Mouse (Mus musculus) Patski (cell line): ENCODE results near the gene Gm17387. TPM values are rescaled to one million over a fixed set of nuclear protein-coding genes. Genes with fewer than 3 reads are reported as not detected.

Experiments
- ATAC-seq: fragments of 100-300 bp; one replicate; pipeline ENCODE4 v1.8.0; 2021
- CTCF ChIA-PET: fragments of 350-600 bp; sonication (Branson Sonifier 250); formaldehyde crosslinking; loops from one replicate; lab custom pipeline; 2022; ENCODE audit warnings: inconsistent platforms; lab: Charles Lee
- POLR2A ChIA-PET: fragments of 350-600 bp; sonication (Branson Sonifier 250); formaldehyde crosslinking; loops from one replicate; lab custom pipeline; 2022; ENCODE audit warnings: antibody characterized with exemption, inconsistent platforms; lab: Charles Lee
- DNase-seq: peaks from one replicate; pipeline ENCODE4 v3.0.0-alpha.2; 2011; ENCODE audit warnings: low read depth, low spot score
- H3K27me3 ChIP-seq: fragments of 371-371 bp; one replicate; pipeline ENCODE4 v1.5.1; 2021
- CTCF ChIP-seq: fragments of 100-300 bp; IDR thresholded peaks from one replicate; pipeline ENCODE4 v1.5.1; 2021
- in situ Hi-C: fragments of 300-500 bp; cut with MboI; formaldehyde crosslinking; loops from 3 replicates; pipeline ENCODE4 v1.11.1; 2018; ENCODE audit warnings: low pct_unique_long_range_greater_than_20kb, mixed read lengths
- polyA plus RNA-seq: library from polyadenylated mRNA; unstranded; gene quantifications from one replicate; pipeline ENCODE4 v1.2.3, GENCODE M21; 2021

Gene Gm17387
- polyA plus RNA-seq, 1 experiment from 2014 or later, result not detected

GRCm38 (mm10) chr7:141000881-141001708, 27.8 kb upstream of the Gm17387 start:
- H3K27me3 ChIP-seq, result no peaks in the 10 kb centered on the region
- ATAC-seq (no peak), DNase-seq (no peak)
- in situ Hi-C loops, result no loop called here
- no peak for TF ChIP-seq CTCF
- POLR2A ChIA-PET, result interaction anchor here (0.6 kb wide), 1 partner anchor 893 kb away, joined by 4 read pairs; no protein-coding TSS in a partner anchor
- CTCF ChIA-PET, result no interaction called here

GRCm38 (mm10) chr7:141003248-141004010, 25.5 kb upstream of the Gm17387 start:
- no peaks in the 10 kb centered on the region for H3K27me3 ChIP-seq
- DNase-seq (no peak), ATAC-seq (no peak)
- TF ChIP-seq CTCF, result no peak
- in situ Hi-C loops, result no loop called here
- POLR2A ChIA-PET, result no interaction called here
- CTCF ChIA-PET, result no interaction called here

- no peak for TF ChIP-seq CTCF
- DNase-seq, result no peak
- no peak for ATAC-seq
- ChIA-PET POLR2A (no interaction called here), CTCF (interaction anchor here (0.8 to 1.0 kb wide), 2 partner anchors 47 to 48 kb away, joined by 3 read pairs; no protein-coding TSS in a partner anchor)
- in situ Hi-C loops, result no loop called here
- H3K27me3 ChIP-seq, result no peaks in the 10 kb centered on the region
These were observed 22.5 kb upstream of the Gm17387 start for GRCm38 (mm10) chr7:141006446-141006845.

- ATAC-seq (no peak), DNase-seq (no peak)
- CTCF ChIA-PET, result interaction anchor here (0.8 to 3.2 kb wide), 3 partner anchors 41 to 49 kb away, joined by 3 to 41 read pairs (median 3); partner anchors contain the start of gene Ifitm2
- POLR2A ChIA-PET, result no interaction called here
- in situ Hi-C loops, result no loop called here
- no peaks in the 10 kb centered on the region for H3K27me3 ChIP-seq
- no peak for TF ChIP-seq CTCF
These were observed 22.0 kb upstream of the Gm17387 start for GRCm38 (mm10) chr7:141006914-141007313.

- H3K27me3 ChIP-seq, result no peaks in the 10 kb centered on the region
- in situ Hi-C loops, result no loop called here
- ChIA-PET POLR2A (interaction anchor here (0.5 to 1.1 kb wide), 6 partner anchors 9 to 112 kb away, joined by 3 to 6 read pairs (median 4); partner anchors contain the start of gene B4galnt4), CTCF (interaction anchor here (0.9 to 3.2 kb wide), 16 partner anchors 18 to 168 kb away, joined by 3 to 41 read pairs (median 4); partner anchors contain the start of genes Ifitm2 and Odf3)
- ATAC-seq (peak; percentile 82), DNase-seq (peak; percentile 63)
- TF ChIP-seq CTCF, result peak; percentile 59
These were observed 20.6 kb upstream of the Gm17387 start for GRCm38 (mm10) chr7:141008312-141008761.

GRCm38 (mm10) chr7:141008938-141009660, 19.8 kb upstream of the Gm17387 start:
- DNase-seq, result peak; percentile 33
- CTCF ChIA-PET, result interaction anchor here (0.7 to 3.2 kb wide), 18 partner anchors 19 to 167 kb away, joined by 3 to 41 read pairs (median 4); partner anchors contain the start of genes Ifitm2 and Odf3
- in situ Hi-C loops, result no loop called here
- H3K27me3 ChIP-seq, result no peaks in the 10 kb centered on the region
- peak; percentile 99 for TF ChIP-seq CTCF
- ATAC-seq, result peak; percentile 64
- POLR2A ChIA-PET, result interaction anchor here (0.6 to 1.1 kb wide), 4 partner anchors 8 to 52 kb away, joined by 3 to 6 read pairs (median 4); partner anchors contain the start of gene B4galnt4

GRCm38 (mm10) chr7:141009665-141010064, 19.3 kb upstream of the Gm17387 start:
- ChIA-PET POLR2A (no interaction called here), CTCF (interaction anchor here (0.7 to 3.2 kb wide), 7 partner anchors 18 to 162 kb away, joined by 3 to 41 read pairs (median 3); partner anchors contain the start of genes Ifitm2 and Odf3)
- in situ Hi-C loops, result loop anchor here (5.0 kb wide), 2 partner anchors 38 to 52 kb away; partner anchors contain the start of genes Gm45717 and Ifitm2
- TF ChIP-seq CTCF, result no peak
- DNase-seq, result no peak
- ATAC-seq, result no peak
- H3K27me3 ChIP-seq, result no peaks in the 10 kb centered on the region

- TF ChIP-seq CTCF, result no peak
- no peaks in the 10 kb centered on the region for H3K27me3 ChIP-seq
- ChIA-PET POLR2A (no interaction called here), CTCF (no interaction called here)
- in situ Hi-C loops, result loop anchor here (5.0 kb wide), 2 partner anchors 37 to 53 kb away; partner anchors contain the start of genes Gm45717 and Ifitm2
- ATAC-seq (no peak), DNase-seq (no peak)
These were observed 18.3 kb upstream of the Gm17387 start, which contains the start of gene Ifitm3 for GRCm38 (mm10) chr7:141010593-141010992. Gene Ifitm3 (minus strand): TSS chr7:141010770.

- ChIA-PET POLR2A (interaction anchor here (0.6 kb wide), 1 partner anchor 9 kb away, joined by 7 read pairs; no protein-coding TSS in a partner anchor), CTCF (no interaction called here)
- no peaks in the 10 kb centered on the region for H3K27me3 ChIP-seq
- in situ Hi-C loops, result loop anchor here (5.0 kb wide), 2 partner anchors 36 to 54 kb away; partner anchors contain the start of genes Gm45717 and Ifitm2
- ATAC-seq (no peak), DNase-seq (no peak)
- no peak for TF ChIP-seq CTCF
These were observed 17.6 kb upstream of the Gm17387 start for GRCm38 (mm10) chr7:141011238-141011770.
